Mouse (Mus musculus) liver, embryonic 11.5 days (tissue): ENCODE results near the gene Rora. TPM values are rescaled to one million over a fixed set of nuclear protein-coding genes. Genes with fewer than 3 reads are reported as not detected.

Experiments
- ATAC-seq: fragments of 200-750 bp; cut with Nextera tagmentation; replicated peaks from 2 replicates; pipeline ENCODE4 v1.8.0; 2017; ENCODE audit warnings: moderate number of reproducible peaks, mild to moderate bottlenecking, moderate TSS enrichment, moderate library complexity; ENCODE audit not compliant: low FRiP score
- DNase-seq: peaks from one replicate; pipeline ENCODE4 v3.0.0-alpha.2; 2017; ENCODE audit warnings: low spot score
- H3K27ac ChIP-seq: fragments of 300-500 bp; sonication (generic); 2 replicates; pipeline ENCODE4 v1.5.1; 2014; ENCODE audit warnings: mild to moderate bottlenecking, low read depth, low read length, control low read depth
- H3K27me3 ChIP-seq: fragments of 300-500 bp; sonication (generic); replicated peaks from 2 replicates; pipeline ENCODE4 v1.6.1; 2014; ENCODE audit warnings: low read length, mixed read lengths; ENCODE audit not compliant: control insufficient read depth, insufficient read depth
- H3K36me3 ChIP-seq: fragments of 300-500 bp; sonication (generic); 2 replicates; pipeline ENCODE4 v1.6.1; 2014; ENCODE audit warnings: mild to moderate bottlenecking, low read length, moderate library complexity, mixed read lengths; ENCODE audit not compliant: control insufficient read depth, insufficient read depth
- H3K4me1 ChIP-seq: fragments of 300-500 bp; sonication (generic); replicated peaks from 2 replicates; pipeline ENCODE4 v1.6.1; 2014; ENCODE audit warnings: low read length, mixed read lengths; ENCODE audit not compliant: control insufficient read depth, insufficient read depth
- H3K4me2 ChIP-seq: fragments of 300-500 bp; sonication (generic); 2 replicates; pipeline ENCODE4 v1.6.1; 2014; ENCODE audit warnings: mild to moderate bottlenecking, control low read depth, moderate library complexity
- H3K4me3 ChIP-seq: fragments of 300-500 bp; sonication (generic); 2 replicates; pipeline ENCODE4 v1.5.1; 2014; ENCODE audit warnings: low read depth, low read length, control low read depth
- H3K9ac ChIP-seq: fragments of 300-500 bp; sonication (generic); 2 replicates; pipeline ENCODE4 v1.6.1; 2014; ENCODE audit warnings: low read depth, low read length, control low read depth
- H3K9me3 ChIP-seq: fragments of 300-500 bp; sonication (generic); 2 replicates; pipeline ENCODE4 v1.6.1; 2016; ENCODE audit warnings: low read length, inconsistent platforms, mixed read lengths; ENCODE audit not compliant: control insufficient read depth
- WGBS: fragments of 180-500 bp; shearing (Covaris S2); extraction: QIAGEN DNeasy Blood & Tissue Kit; methylation state at CpG from one replicate; pipeline ENCODE4 v1.1.7; 2014; 5-methylcytosine and 5-hydroxymethylcytosine counted together
- polyA plus RNA-seq: library from polyadenylated mRNA; unstranded; fragments of >200 nt; fragmentation: Nextera tagmentation; extraction: Ambion mirVana; gene quantifications from 2 replicates; pipeline ENCODE4 v1.2.1, GENCODE M21; 2014

The Rora gene
- polyA plus RNA-seq, 1 experiment from 2014 or later = 4.3 TPM

GRCm38 (mm10) chr9:68724636-68725285, 71.2 kb downstream of the Rora start:
- DNase-seq = no peak
- WGBS = 70% methylated on average over 8 of the region's 8 CpGs
- no peak for ATAC-seq

GRCm38 (mm10) chr9:68727166-68727855, 73.7 kb downstream of the Rora start:
- Histone ChIP-seq H3K27ac (no peak overlapping the region), H3K36me3 (no peaks in the 10 kb centered on the region), H3K9me3 (peaks cover 2% of the 10 kb centered on the region), H3K4me1 (no peaks in the 10 kb centered on the region), H3K4me3 (no peak overlapping the region), H3K4me2 (no peak overlapping the region), H3K27me3 (no peaks in the 10 kb centered on the region), H3K9ac (no peak overlapping the region)
- DNase-seq (no peak), ATAC-seq (no peak)
- WGBS = 85% methylated on average over 11 of the region's 11 CpGs

More at GRCm38 (mm10) chr9:68724636-68725285, 71.2 kb downstream of the Rora start:
- H3K9me3 ChIP-seq = no peaks in the 10 kb centered on the region
- H3K36me3 ChIP-seq = no peaks in the 10 kb centered on the region
- H3K27ac ChIP-seq = no peak overlapping the region
- no peaks in the 10 kb centered on the region for H3K27me3 ChIP-seq
- H3K4me3 ChIP-seq = no peak overlapping the region
- H3K4me1 ChIP-seq = no peaks in the 10 kb centered on the region
- no peak overlapping the region for H3K4me2 ChIP-seq
- no peak overlapping the region for H3K9ac ChIP-seq

DNA sequence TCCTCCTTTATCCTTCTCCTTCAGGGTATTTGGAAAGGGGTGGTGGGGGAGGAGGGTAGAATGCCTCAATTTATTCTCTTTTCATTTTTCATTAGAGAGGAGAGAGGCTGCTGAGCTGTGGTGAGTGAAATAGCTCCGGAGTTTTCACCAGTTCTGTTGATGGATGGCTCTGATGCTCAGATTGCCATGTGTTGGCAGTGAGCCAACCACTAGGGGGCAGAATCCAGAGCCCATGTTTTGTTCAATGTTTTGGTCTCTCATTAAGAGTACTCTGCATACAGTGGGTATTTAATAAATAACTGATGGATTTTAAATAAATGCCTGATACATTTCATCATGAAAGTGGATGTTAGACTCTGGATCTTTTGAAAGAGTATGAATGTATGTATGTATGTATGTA, 77.9 kb downstream of the Rora start:
- Histone ChIP-seq H3K27me3 (no peaks in the 10 kb centered on the region), H3K9me3 (peaks cover 4% of the 10 kb centered on the region), H3K4me2 (no peak overlapping the region), H3K9ac (no peak overlapping the region), H3K4me1 (no peaks in the 10 kb centered on the region), H3K36me3 (no peaks in the 10 kb centered on the region), H3K27ac (no peak overlapping the region), H3K4me3 (no peak overlapping the region)
- no peak for ATAC-seq
- WGBS = 55% methylated on average over 1 of the region's 1 CpGs
- DNase-seq = no peak

DNA sequence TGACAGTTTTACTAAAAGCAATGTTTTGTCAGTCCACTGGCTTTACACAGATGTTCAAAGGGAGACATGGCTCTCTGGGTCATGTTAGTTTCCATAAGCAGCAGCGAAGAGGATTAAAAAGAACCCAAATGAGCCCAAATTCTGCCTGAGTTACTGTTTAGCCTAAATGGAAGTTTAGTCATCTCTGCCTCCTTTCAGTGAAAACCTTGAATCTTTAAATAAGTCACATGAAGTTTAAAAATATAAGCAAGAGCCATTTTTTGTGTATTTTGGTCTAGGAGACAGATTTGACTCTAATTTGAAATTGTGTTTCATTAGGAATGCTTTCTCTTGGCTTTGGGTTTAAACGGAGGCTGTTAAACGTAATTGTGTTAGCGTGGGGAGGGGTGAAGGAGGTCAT, 79.3 kb downstream of the Rora start:
- no peak overlapping the region for H3K4me2 ChIP-seq
- DNase-seq = no peak
- H3K9ac ChIP-seq = no peak overlapping the region
- H3K9me3 ChIP-seq = peaks cover 4% of the 10 kb centered on the region
- H3K4me3 ChIP-seq = no peak overlapping the region
- no peaks in the 10 kb centered on the region for H3K36me3 ChIP-seq
- H3K27ac ChIP-seq = no peak overlapping the region
- H3K27me3 ChIP-seq = no peaks in the 10 kb centered on the region
- no peaks in the 10 kb centered on the region for H3K4me1 ChIP-seq
- no peak for ATAC-seq
- 86% methylated on average over 4 of the region's 4 CpGs for WGBS

- no peaks in the 10 kb centered on the region for H3K4me1 ChIP-seq
- no peaks in the 10 kb centered on the region for H3K27me3 ChIP-seq
- no peak for ATAC-seq
- H3K36me3 ChIP-seq = no peaks in the 10 kb centered on the region
- DNase-seq = no peak
- peaks cover 4% of the 10 kb centered on the region for H3K9me3 ChIP-seq
- WGBS = 78% methylated on average over 5 of the region's 5 CpGs
- no peak overlapping the region for H3K4me3 ChIP-seq
- H3K27ac ChIP-seq = no peak overlapping the region
- H3K9ac ChIP-seq = no peak overlapping the region
- H3K4me2 ChIP-seq = no peak overlapping the region
These were observed 82.3 kb downstream of the Rora start for GRCm38 (mm10) chr9:68735886-68736285.

DNA sequence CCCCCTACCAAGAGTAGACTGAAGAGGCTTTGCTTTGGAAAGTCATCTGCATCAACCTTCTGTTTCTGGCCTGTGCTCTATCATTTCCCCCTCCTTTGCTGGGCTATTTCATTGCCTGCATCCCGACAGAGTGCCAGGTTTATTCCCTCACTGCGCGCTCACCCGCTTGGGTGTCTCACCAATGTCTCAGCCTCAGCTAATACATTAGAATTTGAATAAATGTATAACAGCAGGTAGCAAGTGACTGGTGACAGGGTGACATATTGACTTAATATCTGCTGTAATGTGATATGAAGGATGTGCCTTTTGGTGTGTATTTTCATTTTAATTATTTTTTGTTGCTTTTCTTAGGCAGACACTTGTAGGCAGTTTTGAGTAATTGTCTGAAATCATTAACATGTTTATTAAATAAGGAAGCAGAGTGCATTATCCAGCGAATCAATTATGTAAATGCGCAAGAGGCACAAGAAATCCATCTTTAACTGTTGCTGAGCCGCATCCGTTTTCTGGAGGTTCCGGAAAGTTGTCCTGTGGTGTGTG, 83.7 kb downstream of the Rora start:
- H3K4me1 ChIP-seq = no peaks in the 10 kb centered on the region
- H3K27ac ChIP-seq = no peak overlapping the region
- H3K4me2 ChIP-seq = no peak overlapping the region
- H3K9me3 ChIP-seq = peaks cover 2% of the 10 kb centered on the region
- WGBS = 87% methylated on average over 9 of the region's 9 CpGs
- H3K4me3 ChIP-seq = no peak overlapping the region
- H3K36me3 ChIP-seq = no peaks in the 10 kb centered on the region
- H3K9ac ChIP-seq = no peak overlapping the region
- DNase-seq (no peak), ATAC-seq (no peak)
- H3K27me3 ChIP-seq = no peaks in the 10 kb centered on the region

DNA sequence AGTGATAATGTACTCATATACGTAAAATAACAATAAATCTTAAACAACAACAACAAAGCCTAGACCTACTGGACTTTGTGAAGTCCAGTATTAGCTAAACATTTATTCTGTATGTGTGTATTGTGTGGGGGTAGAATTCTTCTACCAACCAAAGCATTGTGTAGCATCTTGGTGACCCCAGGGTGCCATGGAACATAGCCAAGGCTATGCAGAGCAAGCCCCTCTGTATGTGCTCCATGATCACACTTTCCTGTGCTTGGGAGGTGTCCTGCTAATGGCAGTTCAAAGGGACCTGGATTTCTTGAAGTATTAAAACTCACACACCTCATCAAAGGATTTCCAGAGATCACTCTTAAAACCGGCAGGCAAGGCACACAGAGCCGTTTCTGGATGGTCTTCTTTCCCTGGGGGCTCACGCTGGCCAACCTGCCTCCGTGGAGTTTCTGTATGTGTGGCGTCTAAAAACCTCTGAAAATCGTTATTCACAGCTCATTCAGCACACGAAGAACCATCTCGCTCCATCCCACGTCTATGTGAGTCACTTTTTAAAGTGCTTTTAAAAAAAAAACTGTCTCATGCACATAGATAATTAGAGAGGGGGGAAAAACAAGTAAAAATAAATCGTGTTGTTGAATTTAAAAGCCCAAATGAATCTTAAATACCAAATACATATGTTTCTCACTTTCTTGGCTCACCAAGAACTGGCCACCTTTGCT, 92.5 kb downstream of the Rora start:
- ATAC-seq = no peak
- WGBS = 80% methylated on average over 11 of the region's 11 CpGs

GRCm38 (mm10) chr9:68756976-68757375, 103.4 kb downstream of the Rora start:
- H3K4me3 ChIP-seq = no peak overlapping the region
- no peak for ATAC-seq
- H3K4me2 ChIP-seq = no peak overlapping the region
- H3K4me1 ChIP-seq = no peaks in the 10 kb centered on the region
- H3K9me3 ChIP-seq = no peaks in the 10 kb centered on the region
- DNase-seq = no peak
- no peaks in the 10 kb centered on the region for H3K36me3 ChIP-seq
- no peak overlapping the region for H3K9ac ChIP-seq
- no peaks in the 10 kb centered on the region for H3K27me3 ChIP-seq
- 66% methylated on average over 2 of the region's 2 CpGs for WGBS
- no peak overlapping the region for H3K27ac ChIP-seq

More for the DNA sequence above, 92.5 kb downstream of the Rora start:
- DNase-seq = no peak
- Histone ChIP-seq H3K27ac (no peak overlapping the region), H3K9ac (no peak overlapping the region), H3K4me1 (no peaks in the 10 kb centered on the region), H3K27me3 (no peaks in the 10 kb centered on the region), H3K9me3 (no peaks in the 10 kb centered on the region), H3K36me3 (no peaks in the 10 kb centered on the region), H3K4me3 (no peak overlapping the region), H3K4me2 (no peak overlapping the region)
